Mouse (Mus musculus): ENCODE measurements around the gene Cnnm4. TPM values are rescaled to one million over a fixed set of nuclear protein-coding genes. Genes with fewer than 3 reads are reported as not detected.

The Cnnm4 gene
- total RNA-seq, 2 experiments from 2014 or later: 12.7 to 13.7 TPM

GRCm38 (mm10) chr1:36551904-36552303 is 80.5 kb downstream of the Cnnm4 start:
- intact Hi-C loops (cut with DNase I): no loop called here
- no peak for DNase-seq (ENCODE audit: extremely low spot score in 1 of 2, low spot score in 2 of 2)

GRCm38 (mm10) chr1:36552506-36552905 is 81.1 kb downstream of the Cnnm4 start:
- intact Hi-C loops (cut with DNase I): no loop called here

GRCm38 (mm10) chr1:36554633-36555399 is 83.4 kb downstream of the Cnnm4 start:
- no peak for DNase-seq (ENCODE audit: extremely low spot score in 1 of 2, low spot score in 2 of 2)
- intact Hi-C loops (cut with DNase I): loop anchor here (5.0 kb wide), 2 partner anchors 62 to 82 kb away; no protein-coding TSS in a partner anchor

More at GRCm38 (mm10) chr1:36552506-36552905, 81.1 kb downstream of the Cnnm4 start:
- no peak for DNase-seq (ENCODE audit: extremely low spot score in 1 of 2, low spot score in 2 of 2)

- intact Hi-C loops (cut with DNase I): loop anchor here (5.0 kb wide), 2 partner anchors 61 to 81 kb away; no protein-coding TSS in a partner anchor
- peak in 1 of 2 experiments; percentile 63 for DNase-seq (ENCODE audit: extremely low spot score in 1 of 2, low spot score in 2 of 2)
Observed at GRCm38 (mm10) chr1:36555798-36556395, 84.5 kb downstream of the Cnnm4 start.

- peak; percentile 91 to 96 for DNase-seq (ENCODE audit: extremely low spot score in 1 of 2, low spot score in 2 of 2)
- intact Hi-C loops (cut with DNase I): loop anchor here (5.0 kb wide), 2 partner anchors 60 to 80 kb away; no protein-coding TSS in a partner anchor
Observed at GRCm38 (mm10) chr1:36556553-36557456, 85.4 kb downstream of the Cnnm4 start.

GRCm38 (mm10) chr1:36557457-36558011 is 86.1 kb downstream of the Cnnm4 start:
- intact Hi-C loops (cut with DNase I): loop anchor here (5.0 kb wide), 2 partner anchors 60 to 80 kb away; no protein-coding TSS in a partner anchor
- peak; percentile 70 to 94 for DNase-seq (ENCODE audit: extremely low spot score in 1 of 2, low spot score in 2 of 2)

Small RNAs within 50 kb of the gene (microRNA-seq; reads per million reads assigned to microRNA genes)
- not detected for gene Gm47280

Other genes with a start within 250 kb of the Cnnm4 start
- gene Uggt1, start 226.9 kb upstream of the Cnnm4 start, total RNA-seq (2021): 10 to 100 TPM; 41.2 to 43.8 TPM
- under 1 TPM; 0.54 to 0.69 TPM for gene Neurl3, start 196.9 kb upstream of the Cnnm4 start, total RNA-seq (2021)
- gene Arid5a, start 163.9 kb upstream of the Cnnm4 start, total RNA-seq (2021): 10 to 100 TPM in 1 of 2 experiments, 1 to 10 TPM in 1; 9.8 to 10.5 TPM
- 10 to 100 TPM; 55.3 to 55.9 TPM for gene Kansl3, start 102.4 kb upstream of the Cnnm4 start, total RNA-seq (2021)
- gene Fer1l5, start 99.3 kb upstream of the Cnnm4 start, total RNA-seq (2021): not detected
- gene Lman2l, start 26.3 kb upstream of the Cnnm4 start, total RNA-seq (2021): 10 to 100 TPM; 37.8 to 40.5 TPM
- 10 to 100 TPM; 30.3 to 34.1 TPM for gene Cnnm3, start 40.2 kb downstream of the Cnnm4 start, total RNA-seq (2021)
- 1 to 10 TPM; 5.3 to 5.8 TPM for gene Ankrd23, start 65.3 kb downstream of the Cnnm4 start, total RNA-seq (2021)
- under 1 TPM in 1 of 2 experiments, not detected in 1; 0.49 TPM for gene Gm42417, start 67.8 kb downstream of the Cnnm4 start, total RNA-seq (2021)
- 10 to 100 TPM; 13.4 to 18.1 TPM for gene Ankrd39, start 75.8 kb downstream of the Cnnm4 start, total RNA-seq (2021)
- gene Sema4c, start 86.7 kb downstream of the Cnnm4 start, total RNA-seq (2021): 10 to 100 TPM; 20.9 to 27.4 TPM
- gene Fam178b, start 211.6 kb downstream of the Cnnm4 start, total RNA-seq (2021): under 1 TPM in 1 of 2 experiments, not detected in 1; 0.69 TPM
- 100 to 1,000 TPM; 610 to 632 TPM for gene Cox5b, start 219.8 kb downstream of the Cnnm4 start, total RNA-seq (2021)
- gene 4933424G06Rik, start 238.5 kb downstream of the Cnnm4 start, total RNA-seq (2021): under 1 TPM; 0.71 to 0.81 TPM
- 100 to 1,000 TPM; 202 to 213 TPM for gene Actr1b, start 242.8 kb downstream of the Cnnm4 start, total RNA-seq (2021)

All from left cerebral cortex, postnatal 10 days (tissue).